Mouse (Mus musculus) adrenal gland, postnatal 36 days (tissue): ENCODE results near the gene Zfp580. TPM values are rescaled to one million over a fixed set of nuclear protein-coding genes. Genes with fewer than 3 reads are reported as not detected.

Experiments
- total RNA-seq, 2 experiments: library from RNA; stranded (reverse); gene quantifications; 2 replicates each; pipeline ENCODE4 v1.2.3; 2021

The Zfp580 gene
- total RNA-seq, 2 experiments from 2014 or later = 6.4 to 9.3 TPM

Other genes with a start within 250 kb of the Zfp580 start
- gene Ube2s, start 238.9 kb upstream of the Zfp580 start, total RNA-seq = 100 to 1,000 TPM; 123 to 125 TPM
- gene Shisa7, start 206.8 kb upstream of the Zfp580 start, total RNA-seq = under 1 TPM; 0.86 to 0.93 TPM
- 10 to 100 TPM in 1 of 2 experiments, 1 to 10 TPM in 1; 9.2 to 23.4 TPM for gene Isoc2b, start 181.3 kb upstream of the Zfp580 start, total RNA-seq
- 10 to 100 TPM; 23.5 to 47.3 TPM for gene Isoc2a, start 174.4 kb upstream of the Zfp580 start, total RNA-seq
- gene Gm36210, start 145.0 kb upstream of the Zfp580 start, total RNA-seq = not detected
- gene Zfp628, start 136.3 kb upstream of the Zfp580 start, total RNA-seq = 10 to 100 TPM; 13.7 to 15.5 TPM
- 10 to 100 TPM in 1 of 2 experiments, 1 to 10 TPM in 1; 7.1 to 11.5 TPM for gene Nat14, start 129.5 kb upstream of the Zfp580 start, total RNA-seq
- gene Ssc5d, start 125.8 kb upstream of the Zfp580 start, total RNA-seq = 1 to 10 TPM; 1.7 to 2.7 TPM
- under 1 TPM; 0.36 to 0.89 TPM for gene Sbk2, start 87.1 kb upstream of the Zfp580 start, total RNA-seq
- gene Sbk3, start 80.4 kb upstream of the Zfp580 start, total RNA-seq = under 1 TPM; 0.23 to 0.50 TPM
- gene Zfp579, start 55.4 kb upstream of the Zfp580 start, total RNA-seq = 10 to 100 TPM; 16.5 to 16.8 TPM
- gene Zfp524, start 37.1 kb upstream of the Zfp580 start, total RNA-seq = 10 to 100 TPM in 1 of 2 experiments, 1 to 10 TPM in 1; 8.7 to 14.0 TPM
- gene Fiz1, start 36.8 kb upstream of the Zfp580 start, total RNA-seq = 10 to 100 TPM; 23.5 to 31.5 TPM
- not detected for gene Gm44973, start 36.0 kb upstream of the Zfp580 start, total RNA-seq
- gene Zfp865, start 31.2 kb upstream of the Zfp580 start, total RNA-seq = 10 to 100 TPM; 22.1 to 24.1 TPM
- gene Ccdc106, start 31.0 kb upstream of the Zfp580 start, total RNA-seq = 1 to 10 TPM in 1 of 2 experiments, under 1 TPM in 1; 0.96 to 1.4 TPM
- not detected for gene 4632433K11Rik, start 17.4 kb upstream of the Zfp580 start, total RNA-seq
- gene Zfp784, start 13.1 kb upstream of the Zfp580 start, total RNA-seq = 1 to 10 TPM; 3.8 to 4.5 TPM
- gene U2af2, start 10.6 kb downstream of the Zfp580 start, total RNA-seq = 100 to 1,000 TPM; 143 to 180 TPM
- gene Epn1, start 28.7 kb downstream of the Zfp580 start, total RNA-seq = 100 to 1,000 TPM; 146 to 155 TPM
- under 1 TPM in 1 of 2 experiments, not detected in 1; 0.56 TPM for gene Rfpl4, start 65.4 kb downstream of the Zfp580 start, total RNA-seq
- gene Rasl2-9, start 74.4 kb downstream of the Zfp580 start, total RNA-seq = 1 to 10 TPM; 1.3 to 1.4 TPM
- not detected for gene Vmn1r55, start 98.1 kb downstream of the Zfp580 start, total RNA-seq
- gene Vmn1r56, start 145.2 kb downstream of the Zfp580 start, total RNA-seq = not detected
- not detected for gene Vmn1r57, start 167.0 kb downstream of the Zfp580 start, total RNA-seq